Mouse (Mus musculus) olfactory bulb, adult 2 months (tissue): ENCODE results near the gene Olfm2.

Experiments
- CTCF ChIP-seq: fragments of 200-500 bp; IDR thresholded peaks from 2 replicates; pipeline ENCODE4 v1.5.1; 2012; ENCODE audit warnings: low read depth, mild to moderate bottlenecking, low read length, moderate library complexity; ENCODE audit not compliant: insufficient read depth
- POLR2A ChIP-seq: fragments of 200-500 bp; IDR thresholded peaks from 2 replicates; pipeline ENCODE4 v1.6.1; 2012; ENCODE audit warnings: mild to moderate bottlenecking, low read depth, low read length, moderate library complexity; ENCODE audit not compliant: insufficient read depth

GRCm38 (mm10) chr9:20715332-20715731, 30.8 kb downstream of the Olfm2 start:
- no peak for TF ChIP-seq CTCF
- TF ChIP-seq POLR2A, result no peak
